ENCODE assay signal across 9 mouse cellular contexts in genomic region chr12:117132095-117132494, GRCm38 (mm10).
DNase-seq lines count a peak whose midpoint lies in the region; ATAC-seq and TF ChIP-seq lines count a peak whose summit lies in the region.
"Had no signal": no experiment of that assay in that cellular context is flagged by ENCODE, and none has a peak within 500 bp of the region (broad histone marks: within the 10 kb centered on the region; RNA-seq: fewer than 3 reads in every experiment).

No protein-coding gene starts in this region.

- no peak overlapping the region for H3K4me2 ChIP-seq in midbrain, embryonic 15.5 days
- H3K4me2 ChIP-seq in forebrain, postnatal 0 days (ENCODE audit: low read depth): no peak overlapping the region

- 17% methylated on average over 2 of the region's 2 CpGs for WGBS in midbrain, embryonic 10.5 days
- WGBS in midbrain, embryonic 15.5 days: 17% methylated on average over 2 of the region's 2 CpGs
- 24% methylated on average over 2 of the region's 2 CpGs for WGBS in forebrain, postnatal 0 days

- TF ChIP-seq CTCF in forebrain, postnatal 0 days (IDR thresholded peaks at IDR 0.05; ENCODE audit: low read depth): peak; percentile 60

- DNase-seq in cerebellum, postnatal 10 days: peak; percentile 64 to 65
- DNase-seq in cerebellum, postnatal 36 days: no peak
- DNase-seq in midbrain, embryonic 10.5 days (ENCODE audit: low spot score): peak; percentile 34
- DNase-seq in forebrain, postnatal 0 days: peak; percentile 22
- no peak for DNase-seq in urinary bladder, postnatal 10 days (ENCODE audit: low spot score)
- DNase-seq in left cerebral cortex, postnatal 25 days (ENCODE audit: low spot score in 2 of 2): no peak

- H3K9me3 ChIP-seq in midbrain, embryonic 10.5 days (replicated peaks): no peaks in the 10 kb centered on the region
- no peaks in the 10 kb centered on the region for H3K9me3 ChIP-seq in midbrain, embryonic 15.5 days
- H3K9me3 ChIP-seq in forebrain, postnatal 0 days (ENCODE audit: low read length): no peaks in the 10 kb centered on the region

- intact Hi-C loops in left cerebral cortex, postnatal 25 days (cut with DNase I): no loop called here

- H3K4me3 ChIP-seq in midbrain, embryonic 10.5 days: no peak overlapping the region
- H3K4me3 ChIP-seq in midbrain, embryonic 15.5 days: no peak overlapping the region
- H3K4me3 ChIP-seq in forebrain, postnatal 0 days (ENCODE audit: low read depth, low read length): no peak overlapping the region

- no peak for ATAC-seq in midbrain, embryonic 15.5 days (replicated peaks)
- ATAC-seq in forebrain, postnatal 0 days: peak; percentile 42; the same call in 1 of the 2 replicates
- ATAC-seq in megakaryocyte-erythroid progenitor cell, adult 5-6 weeks (replicated peaks; ENCODE audit: low FRiP score, low TSS enrichment, poor library complexity, severe bottlenecking): peak; percentile 93

- H3K27me3 ChIP-seq in midbrain, embryonic 10.5 days (ENCODE audit: low read depth, poor library complexity, severe bottlenecking): peaks cover 4% of the 10 kb centered on the region
- no peaks in the 10 kb centered on the region for H3K27me3 ChIP-seq in midbrain, embryonic 15.5 days (replicated peaks)
- H3K27me3 ChIP-seq in forebrain, postnatal 0 days (ENCODE audit: insufficient read depth, low read length): no peaks in the 10 kb centered on the region

- no peaks in the 10 kb centered on the region for H3K36me3 ChIP-seq in midbrain, embryonic 10.5 days
- H3K36me3 ChIP-seq in midbrain, embryonic 15.5 days (replicated peaks): no peaks in the 10 kb centered on the region
- no peaks in the 10 kb centered on the region for H3K36me3 ChIP-seq in forebrain, postnatal 0 days (ENCODE audit: insufficient read depth)
- H3K36me3 ChIP-seq: G1E had no signal

- peaks cover 44% of the 10 kb centered on the region for H3K4me1 ChIP-seq in midbrain, embryonic 10.5 days
- H3K4me1 ChIP-seq in midbrain, embryonic 15.5 days: peaks cover 7% of the 10 kb centered on the region; the same call in 1 of the 2 replicates
- H3K4me1 ChIP-seq in forebrain, postnatal 0 days (ENCODE audit: insufficient read depth): no peaks in the 10 kb centered on the region

- no peak overlapping the region for H3K9ac ChIP-seq in midbrain, embryonic 15.5 days
- no peak overlapping the region for H3K9ac ChIP-seq in forebrain, postnatal 0 days

- 0 out of 2 replicates have a peak overlapping the region, but pooled peaks have one; percentile 30 for H3K27ac ChIP-seq in midbrain, embryonic 10.5 days (replicated peaks)
- no peak overlapping the region for H3K27ac ChIP-seq in midbrain, embryonic 15.5 days
- no peak overlapping the region for H3K27ac ChIP-seq in forebrain, postnatal 0 days (ENCODE audit: low read depth, low read length)

Comparison
In these comparisons a context has a peak if more than half of its experiments do, and no peak if none do; other contexts are left out.
1. DNase-seq: peak in cerebellum, postnatal 10 days (2 of 2), midbrain, embryonic 10.5 days (single experiment) and forebrain, postnatal 0 days (single experiment); none in cerebellum, postnatal 36 days (0 of 2), urinary bladder, postnatal 10 days (single experiment) and left cerebral cortex, postnatal 25 days (0 of 2).